Mouse (Mus musculus) Muller cell, postnatal 12 days (primary cell): ENCODE data around the gene Usp34.
A peak's percentile ranks its signal among the peaks of the same experiment; 100 is the strongest.
"Not testable (repeated sequence)": the region's sequence is repeated elsewhere in the genome, so short reads cannot be mapped to it uniquely, and the experiment has no call there.

ENCODE experiments used
- DNase-seq: peaks from one replicate; pipeline ENCODE4 v3.0.0-alpha.2; 2015; ENCODE audit errors: inconsistent ontology term

The Usp34 gene

DNA sequence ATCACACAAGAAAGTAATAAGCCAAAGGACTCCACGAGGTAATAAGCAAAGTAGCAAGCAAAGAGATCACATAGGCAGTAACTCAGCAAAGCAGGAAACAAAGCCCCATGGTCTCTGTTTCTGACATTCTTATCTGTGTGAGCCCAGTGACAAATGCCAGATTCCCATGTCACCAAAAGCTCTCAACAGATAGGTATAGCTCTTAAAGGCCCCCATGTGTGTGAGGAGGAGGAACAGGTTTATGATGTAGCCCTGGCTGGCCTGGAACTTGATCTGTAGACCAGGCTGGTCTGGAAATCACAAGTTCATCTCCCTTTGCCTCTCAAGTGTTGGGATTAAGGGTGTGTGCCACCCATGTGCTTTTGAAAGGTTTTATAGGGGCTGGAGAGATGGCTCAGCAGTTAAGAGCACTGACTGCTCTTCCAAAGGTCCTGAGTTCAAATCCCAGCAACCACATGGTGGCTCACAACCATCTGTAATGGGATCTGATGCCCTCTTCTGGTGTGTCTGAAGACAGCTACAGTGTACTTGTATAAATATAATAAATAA lies 53.1 kb downstream of the Usp34 start:
- not testable (repeated sequence) for DNase-seq

DNA sequence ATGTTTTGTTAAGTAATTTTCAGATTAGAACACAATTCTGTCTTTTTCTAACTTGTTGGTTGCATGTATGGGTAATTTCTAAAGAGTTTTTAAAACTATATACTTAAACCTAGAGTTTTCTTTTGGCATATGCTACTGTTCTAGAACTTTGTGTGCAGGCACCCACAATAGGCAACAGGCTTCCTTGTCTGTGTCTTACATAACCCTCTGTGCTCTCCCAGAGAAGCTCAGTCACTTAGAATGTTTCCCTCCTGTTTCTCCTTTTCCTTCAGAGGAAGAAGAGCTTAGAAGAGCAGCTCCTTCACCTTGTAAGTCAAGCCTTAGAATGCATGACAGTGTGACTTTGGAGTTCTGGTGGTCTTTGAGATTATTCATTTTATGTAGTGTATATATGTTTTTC lies 55.6 kb downstream of the Usp34 start:
- DNase-seq, result no peak

DNA sequence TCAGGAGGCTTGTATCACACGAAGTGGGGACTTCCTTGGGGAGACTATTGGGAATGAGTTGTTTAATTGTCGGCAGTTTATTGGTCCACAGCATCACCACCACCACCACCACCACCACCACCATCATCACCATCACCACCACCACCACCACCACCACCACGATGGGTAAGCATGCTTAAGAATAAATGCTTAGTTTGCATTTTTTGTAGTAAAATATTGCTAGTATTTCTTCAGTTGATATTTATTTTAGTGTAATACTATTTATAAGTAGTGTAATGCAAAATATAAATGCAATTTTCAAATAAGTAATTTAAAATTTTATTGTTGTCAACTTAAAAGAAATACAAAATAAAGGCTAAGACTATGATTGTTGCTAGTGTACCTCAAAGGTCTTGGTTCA lies 57.7 kb downstream of the Usp34 start:
- no peak for DNase-seq

GRCm38 (mm10) chr11:23372032-23372431 lies 65.3 kb downstream of the Usp34 start:
- no peak for DNase-seq

DNA sequence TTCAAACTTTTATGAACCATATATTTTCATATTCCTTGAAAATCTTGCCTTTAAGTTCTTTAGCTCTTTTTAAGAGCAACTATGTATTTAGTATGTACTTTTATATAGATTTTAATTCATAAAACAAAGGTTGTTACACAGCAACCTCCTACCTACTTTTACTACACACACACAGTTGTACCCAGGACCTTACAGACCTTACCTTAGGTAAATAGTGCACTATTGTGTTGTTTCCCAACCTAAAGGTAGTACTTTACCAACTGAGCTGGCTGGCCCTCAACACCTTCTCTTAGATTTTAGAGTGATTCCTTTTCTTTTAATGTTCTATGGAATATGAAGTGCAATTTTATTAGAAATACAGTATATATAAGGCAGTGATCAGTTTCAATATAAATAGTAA lies 65.8 kb downstream of the Usp34 start:
- no peak for DNase-seq

DNA sequence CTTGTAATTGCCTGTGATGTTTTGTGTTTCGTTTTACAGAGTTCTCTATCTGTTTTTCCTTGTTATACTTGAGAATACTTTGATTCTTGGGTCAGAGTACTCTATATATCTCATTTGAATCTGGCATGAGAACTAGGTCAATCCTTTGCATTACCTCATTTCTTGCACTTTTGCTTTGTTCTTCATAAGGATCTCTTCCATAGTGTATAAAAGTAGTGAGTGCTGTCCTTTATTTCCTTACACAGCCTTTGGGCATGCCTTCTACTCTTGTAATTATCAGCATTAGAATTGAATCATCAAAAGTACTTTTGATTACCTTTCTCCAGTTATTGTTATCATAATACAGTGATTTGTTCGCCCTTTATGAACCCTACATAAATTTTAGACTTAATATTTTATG lies 73.4 kb downstream of the Usp34 start:
- no peak for DNase-seq

DNA sequence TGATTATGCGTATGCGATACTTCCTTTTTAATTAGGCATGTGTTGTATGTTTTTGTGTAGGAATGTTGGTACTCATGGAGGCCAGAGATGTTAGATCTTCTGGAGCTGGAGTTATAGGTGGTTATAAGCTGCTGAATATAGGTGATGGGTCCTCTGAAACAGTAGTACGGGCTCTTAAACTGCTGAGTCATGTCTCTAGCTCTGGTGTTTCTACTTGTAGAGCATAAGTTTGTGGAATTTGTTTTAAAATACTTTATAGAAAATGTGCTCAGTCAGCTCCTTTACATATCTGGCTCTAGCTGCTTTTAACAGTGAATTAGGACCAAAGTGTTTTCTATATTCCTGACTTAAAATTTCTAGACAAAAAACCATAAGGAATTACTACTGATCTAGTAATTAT lies 73.9 kb downstream of the Usp34 start:
- no peak for DNase-seq

GRCm38 (mm10) chr11:23382787-23383186 lies 76.1 kb downstream of the Usp34 start:
- DNase-seq, result no peak

- no peak for DNase-seq
Observed at GRCm38 (mm10) chr11:23389649-23390048, 83.0 kb downstream of the Usp34 start.

GRCm38 (mm10) chr11:23392567-23392966 lies 85.9 kb downstream of the Usp34 start:
- DNase-seq, result no peak

GRCm38 (mm10) chr11:23396608-23397007 lies 89.9 kb downstream of the Usp34 start:
- DNase-seq, result no peak

DNA sequence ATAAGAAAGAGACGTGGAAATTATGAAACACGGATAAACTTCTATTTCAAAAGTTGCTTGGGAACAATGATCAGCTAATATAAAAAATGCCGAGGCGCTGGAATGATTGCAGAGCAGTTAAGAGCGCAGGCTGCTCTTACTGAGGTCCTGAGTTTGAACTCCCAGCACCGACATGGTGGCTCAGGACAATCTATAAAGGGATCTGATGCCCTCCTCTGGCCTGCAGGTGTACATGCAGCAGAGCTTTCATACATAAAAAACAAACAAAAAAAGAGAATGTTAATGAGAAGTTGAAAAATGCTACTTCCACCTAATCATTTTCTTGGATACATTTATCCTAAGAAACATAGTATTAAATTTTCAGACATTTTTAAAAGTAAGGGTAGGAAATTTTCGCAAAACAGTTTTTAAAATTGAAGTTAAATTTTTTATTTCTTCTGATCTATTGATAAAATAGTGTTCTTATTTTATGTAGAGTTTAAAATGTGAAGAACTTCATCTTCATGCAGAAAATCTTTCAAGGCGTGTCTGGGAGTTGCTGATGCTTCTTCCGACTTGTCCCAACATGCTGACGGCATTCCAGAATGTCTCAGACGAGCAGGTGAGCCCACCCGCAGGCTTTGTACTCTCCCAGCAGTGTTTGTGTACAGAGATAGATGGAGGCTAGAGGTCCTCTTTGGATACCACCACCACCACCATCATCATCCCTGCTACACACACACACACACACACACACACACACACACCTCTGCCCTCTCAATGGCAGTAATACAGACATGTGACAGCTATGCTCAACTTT lies 94.5 kb downstream of the Usp34 start:
- no peak for DNase-seq

DNA sequence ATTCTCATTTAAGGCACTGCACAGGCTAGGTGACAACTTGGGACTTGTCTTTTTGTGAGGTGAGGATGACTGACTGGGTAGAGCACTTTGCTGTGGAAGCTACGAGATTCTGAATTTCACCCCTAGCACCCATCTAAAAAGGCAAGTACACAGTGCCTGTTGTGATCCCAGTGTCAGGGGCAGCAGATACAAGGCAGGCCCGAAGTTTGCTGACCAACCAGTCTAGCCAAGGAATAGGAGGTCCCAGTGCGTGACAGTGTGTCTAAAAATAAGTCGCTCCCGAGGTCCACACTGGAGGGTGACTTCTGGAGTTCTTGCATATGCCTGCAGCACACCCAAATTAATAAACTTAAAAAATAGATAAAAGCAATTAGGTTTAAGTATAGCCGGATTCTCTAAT lies 121.6 kb downstream of the Usp34 start:
- DNase-seq, result no peak

DNA sequence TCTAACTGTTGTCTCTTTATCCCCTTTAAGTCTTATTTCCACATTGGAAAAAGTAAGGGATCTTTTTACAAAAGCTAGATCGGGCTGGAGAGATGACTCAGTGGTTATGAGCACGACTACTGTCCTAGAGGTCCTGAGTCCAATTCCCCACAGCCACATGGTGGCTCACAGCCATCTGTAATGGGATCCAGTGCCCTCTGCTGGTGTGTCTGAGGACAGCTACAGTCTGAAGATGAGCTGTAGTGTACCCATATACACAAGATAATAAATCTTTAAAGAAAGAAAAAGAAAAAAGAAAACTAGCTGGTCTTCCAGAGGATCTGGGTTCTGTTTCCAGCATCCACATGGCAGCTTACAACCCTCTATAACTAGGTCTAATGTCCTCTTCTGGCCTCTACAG lies 123.3 kb downstream of the Usp34 start:
- DNase-seq, result no peak

GRCm38 (mm10) chr11:23436076-23436475 lies 129.4 kb downstream of the Usp34 start:
- DNase-seq, result no peak

DNA sequence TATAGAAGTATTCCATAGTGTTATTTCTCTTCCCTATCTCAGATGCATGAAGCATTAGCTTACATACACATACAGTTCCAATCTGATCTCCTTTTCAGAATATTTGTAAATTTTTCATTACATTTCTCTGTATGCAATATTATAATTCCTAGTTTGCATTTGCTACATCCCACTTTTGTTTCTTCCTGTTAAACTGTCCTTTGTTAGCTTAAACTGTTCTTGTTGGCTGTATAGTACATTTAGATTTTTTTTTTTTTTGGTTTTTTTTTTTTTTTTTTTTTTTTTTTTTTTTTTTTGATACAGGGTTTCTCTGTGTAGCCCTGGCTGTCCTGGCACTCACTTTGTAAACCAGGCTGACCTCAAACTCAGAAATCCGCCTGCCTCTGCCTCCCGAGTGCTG lies 159.2 kb downstream of the Usp34 start:
- not testable (repeated sequence) for DNase-seq

DNA sequence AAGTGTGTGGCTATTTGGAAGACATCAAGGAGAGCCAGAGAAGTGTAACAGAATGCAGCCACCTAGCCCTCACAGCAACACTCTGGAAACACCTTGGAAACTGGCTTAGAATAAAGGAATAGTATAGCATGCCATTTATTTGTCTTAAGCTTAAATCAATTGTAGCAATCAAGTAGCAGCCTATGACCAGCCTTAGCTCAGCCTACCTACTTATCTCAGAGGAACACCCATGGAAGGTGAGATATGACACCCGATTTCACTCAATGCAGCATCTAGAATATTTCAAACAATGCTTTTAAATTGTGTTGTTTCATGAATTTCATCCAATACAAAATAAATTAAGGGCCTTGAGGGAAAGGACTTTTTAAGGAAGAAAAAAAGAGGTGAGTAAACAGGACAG lies 183.3 kb downstream of the Usp34 start:
- no peak for DNase-seq

- no peak for DNase-seq
Observed at GRCm38 (mm10) chr11:23492048-23492790, 185.5 kb downstream of the Usp34 start.

DNA sequence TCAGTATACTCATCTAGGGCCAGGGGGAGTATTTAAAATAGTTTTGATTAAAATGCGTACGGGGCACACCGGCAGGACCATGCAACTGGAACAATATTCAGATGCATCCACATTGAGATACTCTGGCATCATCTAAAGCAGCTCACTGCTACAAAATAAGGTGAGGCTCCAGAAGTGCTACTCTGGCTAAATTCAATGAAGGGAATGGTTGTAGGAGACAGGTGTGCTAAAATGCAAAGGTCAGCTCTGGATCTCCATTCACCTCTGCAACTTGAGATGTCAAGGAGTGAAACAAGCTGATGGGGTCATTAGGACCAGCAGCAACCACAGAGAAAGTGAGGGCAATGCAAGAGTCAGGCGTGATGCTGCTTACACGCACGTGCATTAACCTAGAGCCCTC lies 188.5 kb downstream of the Usp34 start:
- DNase-seq, result no peak

- DNase-seq, result no peak
Observed at GRCm38 (mm10) chr11:23496661-23497060, 190.0 kb downstream of the Usp34 start.

DNA sequence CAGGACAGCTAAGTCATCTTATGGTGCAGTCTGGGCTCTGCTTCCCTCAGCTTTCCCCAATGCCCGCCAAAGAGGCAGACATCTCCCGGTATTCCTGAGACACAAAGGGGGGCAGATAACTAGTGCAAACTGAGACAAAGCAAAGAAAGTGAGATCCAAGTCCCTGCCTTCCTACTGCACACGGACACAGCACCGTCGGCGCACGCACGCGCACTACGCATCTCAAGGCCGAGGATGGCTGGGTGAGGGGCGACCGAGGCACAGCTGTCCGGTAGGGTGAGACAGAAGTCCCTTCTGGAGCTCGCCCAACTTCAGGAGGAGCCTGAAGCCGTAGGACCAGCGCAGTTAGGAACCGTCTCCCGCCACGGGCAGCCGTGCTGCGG lies 190.6 kb downstream of the Usp34 start:
- DNase-seq, result peak; percentile 81

DNA sequence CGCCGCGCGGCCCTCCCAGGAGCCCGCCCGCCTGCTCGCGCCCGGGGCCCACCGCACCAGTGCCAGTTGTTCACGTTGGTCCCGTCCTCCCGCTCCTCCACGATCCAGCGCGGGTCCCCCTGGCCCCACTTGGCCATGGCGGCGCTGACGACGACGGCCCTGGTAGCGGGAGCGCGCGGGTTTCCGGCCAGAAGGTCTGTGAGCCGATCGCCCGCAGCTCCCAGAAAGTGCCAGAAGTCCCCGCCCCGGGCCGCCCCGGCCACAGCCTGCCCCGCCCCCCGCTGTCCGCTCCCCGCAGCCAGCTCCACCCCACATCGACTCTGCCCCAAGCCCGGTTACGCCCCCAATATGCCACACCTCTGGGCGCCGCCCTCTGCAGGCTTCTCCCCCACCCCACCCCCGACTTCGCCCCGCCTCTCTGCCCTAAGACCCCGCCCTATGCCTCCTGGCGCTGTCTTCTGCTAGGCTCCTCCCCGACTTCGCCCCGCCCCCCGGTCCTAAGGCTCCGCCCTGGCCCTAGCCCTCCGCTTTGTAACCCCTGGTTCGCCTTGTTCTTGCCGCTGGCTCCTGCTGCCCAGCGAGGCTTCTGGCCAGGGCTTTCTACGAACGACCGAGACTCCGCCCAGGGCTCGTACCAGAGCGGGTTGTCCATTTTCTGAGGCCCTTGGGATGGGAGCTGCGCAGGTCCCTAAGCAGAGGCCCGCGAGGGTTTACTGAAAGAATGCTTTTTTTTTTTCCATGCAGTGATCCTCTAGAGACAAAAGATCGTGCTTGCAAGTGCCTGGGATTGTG lies 191.2 kb downstream of the Usp34 start, which contains the start of gene Ahsa2:
TSS of gene Ahsa2 (minus strand) at position 313 of the 792 bp plus-strand sequence.
- DNase-seq, result peak; percentile 98
